Mouse (Mus musculus) bone marrow macrophage, adult 2 months (primary cell): Measurements from ENCODE around the gene Kctd15.

Experiments
- CTCF ChIP-seq: IDR thresholded peaks from 2 replicates; pipeline ENCODE4 v1.5.1; 2012; ENCODE audit warnings: low read depth, mild to moderate bottlenecking, low read length, moderate library complexity
- POLR2A ChIP-seq: IDR thresholded peaks from 2 replicates; pipeline ENCODE4 v1.6.1; 2012; ENCODE audit warnings: mild to moderate bottlenecking, low read depth, low read length, borderline replicate concordance

DNA sequence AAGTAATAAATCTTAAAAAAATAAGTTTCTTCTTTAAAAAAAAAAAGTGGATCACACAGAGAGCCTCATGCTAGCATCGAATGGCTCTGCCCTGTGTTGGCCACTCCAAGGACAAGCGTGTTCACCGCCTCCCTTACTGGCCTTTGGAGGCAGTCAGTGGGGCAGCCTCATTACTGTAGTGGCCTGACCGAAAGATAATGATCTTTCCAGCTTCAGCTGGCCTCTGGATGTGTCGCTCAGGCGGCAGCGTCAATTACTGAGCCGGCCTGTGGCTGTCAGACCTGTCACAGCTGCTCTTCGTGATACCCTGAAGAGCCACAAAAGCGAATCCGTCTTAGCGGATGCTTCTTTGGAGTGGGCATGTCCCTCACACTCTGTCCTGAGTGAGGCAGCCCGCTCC, 33.6 kb upstream of the Kctd15 start:
- TF ChIP-seq CTCF (no peak), POLR2A (no peak)
